Mouse (Mus musculus): ENCODE data around the gene Mxi1. TPM values are rescaled to one million over a fixed set of nuclear protein-coding genes. Genes with fewer than 3 reads are reported as not detected.

Mxi1 gene
- polyA plus RNA-seq, 1 experiment from 2014 or later: 36.3 TPM

DNA sequence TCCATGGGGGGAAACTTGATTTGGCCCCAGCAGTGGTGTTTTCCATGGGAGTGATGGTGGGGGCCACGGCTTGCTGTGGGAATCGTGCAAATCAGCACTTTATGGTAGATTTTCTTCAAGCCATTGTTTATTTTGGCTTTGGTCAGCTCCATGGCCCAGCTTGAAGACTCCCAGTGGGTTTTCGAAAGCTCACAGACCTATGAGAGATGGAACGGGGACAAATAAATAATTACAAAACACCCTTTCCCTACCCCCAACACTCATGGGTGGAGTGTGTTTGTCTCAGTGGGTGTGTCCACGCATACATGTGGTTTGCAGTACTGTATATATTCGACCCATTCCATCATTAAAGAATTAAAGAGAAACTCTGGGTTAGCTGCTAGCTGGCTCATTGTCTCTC lies 3.1 kb upstream of the Mxi1 start:
- Histone ChIP-seq H3K4me1 (peaks cover 16% of the 10 kb centered on the region), H3K9me3 (no peaks in the 10 kb centered on the region), H3K4me2 (replicated peaks) (no peak overlapping the region; the same call in 1 of the 2 replicates), H3K36me3 (no peaks in the 10 kb centered on the region), H3K9ac (no peak overlapping the region), H3K4me3 (no peak overlapping the region), H3K27me3 (no peaks in the 10 kb centered on the region), H3K27ac (no peak overlapping the region)
- ATAC-seq (ENCODE audit: low FRiP score, low read depth): no peak
- WGBS: 58% methylated on average over 6 of the region's 6 CpGs

DNA sequence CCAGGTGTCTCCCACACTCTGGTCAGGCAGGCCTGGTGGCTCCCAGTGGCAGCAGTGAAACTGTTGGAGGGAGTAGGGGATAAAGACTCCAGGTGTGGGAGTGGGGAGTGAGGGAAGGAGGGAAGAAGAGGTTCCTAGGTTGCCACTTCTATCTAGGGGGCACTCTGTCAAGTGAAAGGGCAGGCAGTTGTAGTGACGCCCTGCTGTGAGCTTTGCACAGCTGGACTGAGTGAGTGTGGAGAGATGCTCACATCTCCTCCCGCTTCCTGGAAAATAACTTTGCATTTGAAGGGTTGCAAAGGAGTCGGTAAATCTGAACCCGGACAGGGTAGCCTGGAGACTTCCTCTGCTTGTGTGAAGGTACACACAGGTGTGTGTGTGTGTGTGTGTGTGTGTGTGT lies 687 bp upstream of the Mxi1 start:
- no peaks in the 10 kb centered on the region for H3K36me3 ChIP-seq
- peaks cover 20% of the 10 kb centered on the region for H3K4me1 ChIP-seq
- peak overlapping the region; percentile 85; the same call in 1 of the 2 replicates for H3K4me3 ChIP-seq
- H3K9me3 ChIP-seq: no peaks in the 10 kb centered on the region
- H3K9ac ChIP-seq: no peak overlapping the region; the same call in 1 of the 2 replicates
- WGBS: 22% methylated on average over 4 of the region's 4 CpGs
- no peaks in the 10 kb centered on the region for H3K27me3 ChIP-seq
- no peak overlapping the region for H3K27ac ChIP-seq
- peak overlapping the region; percentile 95 for H3K4me2 ChIP-seq (replicated peaks)
- no peak for ATAC-seq (ENCODE audit: low FRiP score, low read depth)

GRCm38 (mm10) chr19:53310771-53311523 lies 629 bp downstream of the Mxi1 start:
- under 1% methylated on average over 44 of the region's 48 CpGs for WGBS
- Histone ChIP-seq H3K4me3 (peak overlapping the region; percentile 85), H3K36me3 (no peaks in the 10 kb centered on the region), H3K27me3 (no peaks in the 10 kb centered on the region), H3K9me3 (no peaks in the 10 kb centered on the region), H3K4me1 (peaks cover 33% of the 10 kb centered on the region), H3K4me2 (replicated peaks) (peak overlapping the region; percentile 95), H3K9ac (peak overlapping the region; percentile 90), H3K27ac (peak overlapping the region; percentile 97)
- no peak for ATAC-seq (ENCODE audit: low FRiP score, low read depth)

DNA sequence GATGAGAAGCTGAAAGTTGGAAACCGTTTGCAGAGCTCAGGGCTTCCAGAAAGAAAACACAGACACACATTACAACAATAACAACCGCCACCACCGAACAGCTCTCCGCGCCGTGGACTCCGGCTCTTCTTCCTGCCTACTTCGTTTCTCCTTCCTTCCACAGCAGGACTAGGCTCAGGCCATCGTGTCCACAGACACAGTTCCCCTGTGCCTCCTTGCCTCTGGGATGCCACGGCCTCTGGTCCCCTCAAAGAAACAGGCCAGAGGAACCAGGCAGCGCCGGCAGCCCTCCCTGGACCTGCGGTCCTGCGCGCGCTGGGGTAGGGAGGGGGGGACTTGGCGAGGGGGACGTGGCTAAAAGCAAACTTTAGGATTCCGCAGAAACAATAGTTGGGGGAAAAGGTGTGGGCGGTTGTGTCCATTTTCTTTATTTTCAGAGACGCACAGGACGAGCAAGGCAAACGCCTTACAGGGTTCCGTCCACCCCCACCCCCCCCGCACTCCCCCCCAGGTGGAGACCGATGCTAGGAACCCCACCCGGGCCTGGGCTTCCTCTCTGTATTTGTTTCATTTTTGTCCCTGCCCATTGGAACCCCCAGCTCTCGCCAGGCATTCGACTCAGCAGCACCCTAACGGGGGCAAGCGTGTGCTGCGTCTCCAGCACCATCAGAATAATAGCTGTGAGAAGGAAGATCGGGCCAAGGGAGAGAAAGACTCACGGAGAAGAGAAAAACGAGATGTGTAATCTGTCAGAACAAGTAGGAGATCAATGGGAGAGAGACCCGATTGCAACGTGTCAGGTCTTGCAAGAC lies 1.4 kb downstream of the Mxi1 start:
- H3K9ac ChIP-seq: peak overlapping the region; percentile 90
- no peaks in the 10 kb centered on the region for H3K36me3 ChIP-seq
- H3K27ac ChIP-seq: peak overlapping the region; percentile 97
- no peaks in the 10 kb centered on the region for H3K27me3 ChIP-seq
- peaks cover 36% of the 10 kb centered on the region for H3K4me1 ChIP-seq
- WGBS: under 1% methylated on average over 36 of the region's 37 CpGs
- H3K4me3 ChIP-seq: peak overlapping the region; percentile 85
- peak overlapping the region; percentile 95 for H3K4me2 ChIP-seq (replicated peaks)
- H3K9me3 ChIP-seq: no peaks in the 10 kb centered on the region
- ATAC-seq (ENCODE audit: low FRiP score, low read depth): no peak

DNA sequence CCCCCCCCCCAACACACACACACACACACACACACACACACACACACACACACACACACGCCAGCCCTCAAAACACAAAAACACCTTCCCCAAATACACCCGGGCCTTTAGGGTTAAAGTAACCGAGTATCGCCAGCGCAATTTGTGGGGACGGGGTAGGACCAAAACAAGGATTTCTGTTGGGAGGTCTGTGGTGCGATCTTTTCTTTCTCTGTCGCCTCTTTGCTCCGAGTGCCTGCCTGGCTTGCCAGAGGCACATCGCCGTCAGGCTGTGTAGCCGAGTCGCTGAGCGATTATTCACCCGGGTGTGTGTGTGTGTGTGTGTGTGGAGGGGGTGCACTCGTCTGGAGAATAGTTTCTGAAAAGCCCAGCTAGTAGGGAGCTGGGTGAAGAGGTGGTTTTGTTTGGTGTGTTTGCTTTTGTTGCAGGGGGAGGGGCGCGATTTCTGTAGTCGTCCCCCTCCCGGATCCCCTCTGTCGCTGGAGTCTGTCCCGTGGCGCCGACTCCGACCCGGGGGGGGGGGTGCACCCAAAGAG lies 2.1 kb downstream of the Mxi1 start:
- peak overlapping the region; percentile 97 for H3K27ac ChIP-seq
- H3K27me3 ChIP-seq: no peaks in the 10 kb centered on the region
- no peak for ATAC-seq (ENCODE audit: low FRiP score, low read depth)
- H3K36me3 ChIP-seq: no peaks in the 10 kb centered on the region
- peak overlapping the region; percentile 90 for H3K9ac ChIP-seq
- H3K4me1 ChIP-seq: peaks cover 35% of the 10 kb centered on the region
- H3K4me3 ChIP-seq: peak overlapping the region; percentile 85
- H3K9me3 ChIP-seq: no peaks in the 10 kb centered on the region
- WGBS: under 1% methylated on average over 25 of the region's 26 CpGs
- peak overlapping the region; percentile 95 for H3K4me2 ChIP-seq (replicated peaks)

DNA sequence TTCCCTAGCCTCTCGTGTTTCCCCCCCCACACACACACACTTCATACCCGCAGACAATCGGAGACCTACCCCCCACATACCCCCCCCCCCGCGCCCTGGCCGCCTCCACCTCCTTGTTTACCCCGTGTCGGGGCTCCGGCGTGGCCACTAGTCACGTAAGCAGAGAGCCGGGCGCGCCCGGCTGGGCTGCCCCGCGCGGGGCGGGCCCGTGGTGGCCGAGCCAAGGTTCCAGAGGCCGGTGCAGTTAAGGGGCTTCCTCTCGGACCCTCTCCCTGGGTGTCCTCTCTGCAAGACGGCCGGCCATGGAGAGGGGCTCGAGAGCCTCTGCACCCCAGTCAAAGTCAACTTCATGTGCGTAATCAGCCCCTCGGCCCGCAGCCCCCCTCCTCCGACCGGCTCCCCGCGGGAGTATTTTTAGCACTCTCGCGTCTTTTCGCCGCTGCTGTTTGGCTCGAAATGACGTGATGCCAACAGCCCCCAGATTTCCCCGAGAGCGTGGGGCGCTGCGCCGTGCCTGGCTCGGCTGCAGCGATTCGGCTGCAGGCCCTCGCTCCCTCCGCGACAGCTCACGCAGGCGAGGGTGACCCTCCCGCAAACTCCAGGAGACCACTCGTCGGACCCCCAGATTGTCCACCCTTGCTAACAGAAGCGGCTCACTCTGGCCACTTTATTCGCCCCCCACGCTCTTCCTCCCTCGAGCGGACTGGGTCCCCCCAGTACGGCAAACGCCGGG lies 2.8 kb downstream of the Mxi1 start:
- Histone ChIP-seq H3K4me3 (peak overlapping the region; percentile 85), H3K27me3 (no peaks in the 10 kb centered on the region), H3K4me1 (peaks cover 38% of the 10 kb centered on the region), H3K4me2 (replicated peaks) (peak overlapping the region; percentile 95), H3K36me3 (no peaks in the 10 kb centered on the region), H3K9ac (peak overlapping the region; percentile 90), H3K9me3 (no peaks in the 10 kb centered on the region), H3K27ac (peak overlapping the region; percentile 97)
- ATAC-seq (ENCODE audit: low FRiP score, low read depth): 0 out of 2 replicates have a peak, but pooled peaks have one; percentile 1
- WGBS: 0% methylated on average over 61 of the region's 63 CpGs

GRCm38 (mm10) chr19:53313684-53314443 lies 3.5 kb downstream of the Mxi1 start:
- 1% methylated on average over 52 of the region's 52 CpGs for WGBS
- H3K27ac ChIP-seq: peak overlapping the region; percentile 97
- H3K9ac ChIP-seq: peak overlapping the region; percentile 90
- peak overlapping the region; percentile 95 for H3K4me2 ChIP-seq (replicated peaks)
- ATAC-seq (ENCODE audit: low FRiP score, low read depth): peak; percentile 90
- H3K27me3 ChIP-seq: no peaks in the 10 kb centered on the region
- no peaks in the 10 kb centered on the region for H3K9me3 ChIP-seq
- no peaks in the 10 kb centered on the region for H3K36me3 ChIP-seq
- peaks cover 46% of the 10 kb centered on the region for H3K4me1 ChIP-seq
- peak overlapping the region; percentile 85 for H3K4me3 ChIP-seq

DNA sequence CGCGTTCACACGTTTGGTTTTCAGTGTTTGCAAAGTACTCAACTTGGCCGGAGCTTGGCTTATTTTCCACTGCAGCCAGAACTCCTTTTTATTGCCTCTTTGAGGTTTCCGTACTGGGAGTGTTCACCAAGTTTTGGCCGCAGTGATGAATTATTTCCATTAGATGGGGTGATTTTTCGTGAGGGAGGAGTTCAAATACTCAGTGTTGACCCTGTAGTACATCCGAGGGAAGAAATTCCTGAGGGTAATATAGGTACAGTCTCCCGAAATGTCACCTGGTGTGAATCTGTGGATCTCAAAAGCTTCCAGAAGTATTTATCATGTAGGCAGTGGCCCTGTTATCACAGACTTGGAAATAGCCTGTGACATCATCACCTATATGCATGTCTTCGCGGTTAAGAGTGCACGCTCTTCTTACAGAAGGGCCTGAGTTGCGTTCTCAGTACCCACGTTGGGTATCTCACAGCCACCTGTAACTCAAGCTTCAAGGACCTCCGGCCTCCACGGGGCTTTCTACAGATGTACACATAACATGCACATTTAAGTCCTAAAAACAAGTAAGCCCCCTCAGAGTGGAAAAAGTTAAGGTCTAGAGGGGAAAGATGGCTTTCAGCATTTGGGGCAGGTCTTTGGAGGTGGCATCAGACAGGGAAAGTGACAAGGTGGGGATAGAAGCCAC lies 4.4 kb downstream of the Mxi1 start:
- no peaks in the 10 kb centered on the region for H3K27me3 ChIP-seq
- peaks cover 46% of the 10 kb centered on the region for H3K4me1 ChIP-seq
- H3K9me3 ChIP-seq: no peaks in the 10 kb centered on the region
- H3K36me3 ChIP-seq: no peaks in the 10 kb centered on the region
- H3K27ac ChIP-seq: peak overlapping the region; percentile 97
- 0 out of 2 replicates have a peak, but pooled peaks have one; percentile 1 for ATAC-seq (ENCODE audit: low FRiP score, low read depth)
- 37% methylated on average over 16 of the region's 16 CpGs for WGBS
- H3K4me2 ChIP-seq (replicated peaks): peak overlapping the region; percentile 95
- H3K4me3 ChIP-seq: peak overlapping the region; percentile 85
- peak overlapping the region; percentile 27; the same call in 1 of the 2 replicates for H3K9ac ChIP-seq

- Histone ChIP-seq H3K27me3 (no peaks in the 10 kb centered on the region), H3K9me3 (no peaks in the 10 kb centered on the region), H3K4me3 (no peak overlapping the region), H3K27ac (peak overlapping the region; percentile 97), H3K36me3 (no peaks in the 10 kb centered on the region), H3K9ac (no peak overlapping the region), H3K4me1 (peaks cover 43% of the 10 kb centered on the region), H3K4me2 (replicated peaks) (peak overlapping the region; percentile 95; the same call in 1 of the 2 replicates)
- WGBS: 82% methylated on average over 7 of the region's 7 CpGs
- ATAC-seq (ENCODE audit: low FRiP score, low read depth): no peak
These were observed 4.9 kb downstream of the Mxi1 start for GRCm38 (mm10) chr19:53315209-53315654.

GRCm38 (mm10) chr19:53316105-53316504 lies 5.8 kb downstream of the Mxi1 start:
- no peak overlapping the region for H3K9ac ChIP-seq
- H3K4me2 ChIP-seq (replicated peaks): no peak overlapping the region
- ATAC-seq (ENCODE audit: low FRiP score, low read depth): no peak
- H3K27ac ChIP-seq: no peak overlapping the region
- H3K9me3 ChIP-seq: no peaks in the 10 kb centered on the region
- 88% methylated on average over 8 of the region's 8 CpGs for WGBS
- no peaks in the 10 kb centered on the region for H3K36me3 ChIP-seq
- H3K27me3 ChIP-seq: no peaks in the 10 kb centered on the region
- no peak overlapping the region for H3K4me3 ChIP-seq
- peaks cover 48% of the 10 kb centered on the region for H3K4me1 ChIP-seq
